Mouse (Mus musculus): ENCODE results near the gene Srpk2.

GRCm38 (mm10) chr5:23497920-23498319, 186.5 kb downstream of the Srpk2 start:
- TF ChIP-seq CTCF (IDR thresholded peaks at IDR 0.05; ENCODE audit: low read depth, low read length) (no peak), POLR2A (IDR thresholded peaks at IDR 0.05; ENCODE audit: extremely low read depth, insufficient read depth, low read length) (no peak)

All from liver, adult 2 months (tissue).